Mouse (Mus musculus) heart, adult 2 months (tissue): ENCODE results near the gene Car11. TPM values are rescaled to one million over a fixed set of nuclear protein-coding genes. Genes with fewer than 3 reads are reported as not detected.

ENCODE experiments used
- DNase-seq, 2 experiments: peaks; one replicate each; pipeline ENCODE4 v3.0.0; 2021
- H3K27ac ChIP-seq: fragments of 200-600 bp; 2 replicates; pipeline ENCODE4 v1.8.1; 2022
- H3K27me3 ChIP-seq: fragments of 200-500 bp; 2 replicates; pipeline ENCODE4 v1.6.1; 2012; ENCODE audit warnings: mild to moderate bottlenecking, low read length, inconsistent platforms, mixed read lengths; ENCODE audit not compliant: control insufficient read depth, insufficient read depth
- H3K36me3 ChIP-seq: fragments of 200-500 bp; 2 replicates; pipeline ENCODE4 v1.6.1; 2012; ENCODE audit warnings: low read length, inconsistent platforms; ENCODE audit not compliant: control insufficient read depth, insufficient read depth
- H3K4me1 ChIP-seq: fragments of 200-500 bp; 2 replicates; pipeline ENCODE4 v1.6.1; 2011; ENCODE audit warnings: low read length; ENCODE audit not compliant: control insufficient read depth, insufficient read depth
- H3K4me3 ChIP-seq: fragments of 200-600 bp; 2 replicates; pipeline ENCODE4 v1.8.1; 2022
- H3K79me2 ChIP-seq: fragments of 200-500 bp; replicated peaks from 2 replicates; pipeline ENCODE4 v1.6.1; 2012; ENCODE audit warnings: mild to moderate bottlenecking, inconsistent platforms, low read length, moderate library complexity, mixed read lengths; ENCODE audit not compliant: control insufficient read depth, insufficient read depth
- H3K9ac ChIP-seq: fragments of 200-500 bp; 2 replicates; pipeline ENCODE4 v1.6.1; 2012; ENCODE audit warnings: low read depth, mild to moderate bottlenecking, control low read depth, inconsistent platforms, low read length, mixed read lengths
- CTCF ChIP-seq: fragments of 200-600 bp; IDR thresholded peaks from 2 replicates; pipeline ENCODE4 v1.8.1; 2022; ENCODE audit warnings: antibody characterized with exemption, mild to moderate bottlenecking, moderate library complexity
- EP300 ChIP-seq: fragments of 200-500 bp; IDR thresholded peaks from 2 replicates; pipeline ENCODE4 v1.6.1; 2011; ENCODE audit warnings: low read depth, low read length, control low read depth; ENCODE audit not compliant: insufficient read depth
- POLR2A ChIP-seq: fragments of 200-500 bp; IDR thresholded peaks from 2 replicates; pipeline ENCODE4 v1.6.1; 2011; ENCODE audit warnings: mild to moderate bottlenecking, low read depth, low read length, control low read depth; ENCODE audit not compliant: insufficient read depth
- WGBS: fragments of 180-500 bp; shearing (Covaris S2); methylation state at CpG from one replicate; pipeline ENCODE4 v1.1.7; 2018; 5-methylcytosine and 5-hydroxymethylcytosine counted together
- intact Hi-C: fragments of 180-260 bp; cut with DNase I; formaldehyde crosslinking; loops from one replicate; pipeline ENCODE4 v1.15.1; 2025
- polyA plus RNA-seq: library from polyadenylated mRNA; depleted of rRNA; stranded (reverse); fragments of >200 nt; gene quantifications from 2 replicates; pipeline ENCODE4 v1.2.3, GENCODE M21; 2012
- total RNA-seq, 2 experiments: library from RNA; stranded (reverse); gene quantifications; 2 replicates each; pipeline ENCODE4 v1.2.3; 2021

Gene Car11
- total and polyA plus RNA-seq, 3 experiments: 5.2 to 10.6 (median 6.8) TPM

GRCm38 (mm10) chr7:45717918-45718297 lies 18.3 kb downstream of the Car11 start, which contains the start of gene Sphk2:
TSS of gene Sphk2 (minus strand) at chr7:45718002.
- Histone ChIP-seq H3K4me3 (peak within 1 kb of the TSS; percentile 86), H3K27ac (peak within 1 kb of the TSS; percentile 96), H3K4me1 (peaks cover 12% of the 10 kb centered on the region), H3K27me3 (no peaks in the 10 kb centered on the region), H3K36me3 (peaks cover 3% of the 10 kb centered on the region), H3K9ac (peak within 1 kb of the TSS; percentile 95), H3K79me2 (no peaks in the 10 kb centered on the region; the same call in 1 of the 2 replicates)
- intact Hi-C loops: loop anchor here (1.0 to 10.0 kb wide), 3 partner anchors 113 to 973 kb away; partner anchors contain the start of genes Ccdc114, Emp3 and Vrk3
- TF ChIP-seq CTCF (peak; percentile 21), EP300 (peak; percentile 98), POLR2A (peak; percentile 99)
- 1% methylated on average over 41 of the region's 41 CpGs for WGBS
- DNase-seq: peak; percentile 98

- TF ChIP-seq EP300: no peak
- no peak for TF ChIP-seq CTCF
- TF ChIP-seq POLR2A: no peak
- Histone ChIP-seq H3K4me3 (peak overlapping the region; percentile 86), H3K27me3 (no peaks in the 10 kb centered on the region), H3K79me2 (no peaks in the 10 kb centered on the region; the same call in 1 of the 2 replicates), H3K36me3 (peaks cover 3% of the 10 kb centered on the region), H3K4me1 (peaks cover 12% of the 10 kb centered on the region), H3K9ac (peak overlapping the region; percentile 83), H3K27ac (peak overlapping the region; percentile 96)
- intact Hi-C loops: loop anchor here (1.0 to 10.0 kb wide), 3 partner anchors 113 to 974 kb away; partner anchors contain the start of genes Ccdc114, Emp3 and Vrk3
- no peak for DNase-seq
- under 1% methylated on average over 20 of the region's 20 CpGs for WGBS
Measured at GRCm38 (mm10) chr7:45718331-45718730, 18.7 kb downstream of the Car11 start.

GRCm38 (mm10) chr7:45719180-45719579 lies 19.5 kb downstream of the Car11 start:
- Histone ChIP-seq H3K36me3 (peaks cover 3% of the 10 kb centered on the region), H3K4me3 (peak overlapping the region; percentile 86), H3K27me3 (no peaks in the 10 kb centered on the region), H3K27ac (no peak overlapping the region), H3K4me1 (peaks cover 11% of the 10 kb centered on the region), H3K79me2 (no peaks in the 10 kb centered on the region; the same call in 1 of the 2 replicates), H3K9ac (no peak overlapping the region)
- WGBS: 78% methylated on average over 10 of the region's 10 CpGs
- TF ChIP-seq CTCF (no peak), POLR2A (no peak), EP300 (no peak)
- DNase-seq: no peak
- intact Hi-C loops: loop anchor here (5.0 to 10.0 kb wide), 2 partner anchors 203 to 974 kb away; partner anchors contain the start of genes Ccdc114, Emp3 and Vrk3

- H3K4me3 ChIP-seq: no peak overlapping the region
- no peak for DNase-seq
- 88% methylated on average over 16 of the region's 16 CpGs for WGBS
- H3K4me1 ChIP-seq: peaks cover 11% of the 10 kb centered on the region
- TF ChIP-seq EP300 (no peak), CTCF (no peak), POLR2A (no peak)
- no peak overlapping the region for H3K27ac ChIP-seq
- peaks cover 3% of the 10 kb centered on the region for H3K36me3 ChIP-seq
- H3K27me3 ChIP-seq: no peaks in the 10 kb centered on the region
- no peak overlapping the region for H3K9ac ChIP-seq
- intact Hi-C loops: loop anchor here (5.0 to 10.0 kb wide), 3 partner anchors 87 to 975 kb away; partner anchors contain the start of genes Ccdc114, Emp3 and Vrk3
- H3K79me2 ChIP-seq: no peaks in the 10 kb centered on the region; the same call in 1 of the 2 replicates
Measured at GRCm38 (mm10) chr7:45719738-45720412, 20.2 kb downstream of the Car11 start.

GRCm38 (mm10) chr7:45720413-45721233 lies 21.0 kb downstream of the Car11 start, which contains the start of gene Fam83e:
TSS of gene Fam83e (plus strand) at chr7:45721212.
- peak in 1 of 2 experiments; percentile 25 for DNase-seq
- 73% methylated on average over 14 of the region's 14 CpGs for WGBS
- Histone ChIP-seq H3K4me3 (no peak within 1 kb of the TSS), H3K27me3 (no peaks in the 10 kb centered on the region), H3K27ac (no peak within 1 kb of the TSS), H3K4me1 (peaks cover 8% of the 10 kb centered on the region), H3K9ac (no peak within 1 kb of the TSS), H3K79me2 (no peaks in the 10 kb centered on the region; the same call in 1 of the 2 replicates), H3K36me3 (peaks cover 3% of the 10 kb centered on the region)
- intact Hi-C loops: loop anchor here (5.0 kb wide), 1 partner anchor 87 kb away; no protein-coding TSS in a partner anchor
- TF ChIP-seq EP300: no peak
- TF ChIP-seq POLR2A: no peak
- peak; percentile 35 for TF ChIP-seq CTCF
